Mouse (Mus musculus) adipose tissue, adult 10 weeks (tissue): Measurements from ENCODE around the gene Osgepl1. TPM values are rescaled to one million over a fixed set of nuclear protein-coding genes. Genes with fewer than 3 reads are reported as not detected.

ENCODE experiments used
- polyA plus RNA-seq: library from polyadenylated mRNA; stranded (reverse); fragments of 350-450 nt; fragmentation: Illumina TruSeq; extraction: RNeasy Lipid Tissue Mini Kit (QIAGEN cat#74804); gene quantifications from one replicate; pipeline ENCODE4 v1.2.3, GENCODE M21; 2014; ENCODE audit warnings: low read depth, low replicate concordance

Osgepl1 gene
- 14.9 TPM for polyA plus RNA-seq

GRCm38 (mm10) chr1:53312989-53313967 is at the start of gene Osgepl1:
Gene Osgepl1, plus strand, starts transcription at chr1:53313624.

GRCm38 (mm10) chr1:53296581-53297383 is 16.6 kb upstream of the Osgepl1 start, which contains the start of the genes Pms1, Ormdl1 and Gm28778:
Gene Pms1, minus strand, starts transcription at chr1:53297018.
Gene Ormdl1, plus strand, starts transcription at chr1:53297095.
Gene Gm28778, plus strand, starts transcription at chr1:53297111.

GRCm38 (mm10) chr1:53352327-53353261 is 39.2 kb downstream of the Osgepl1 start, which contains the start of the genes Asdurf, Gm28551 and Asnsd1:
Gene Asdurf, minus strand, starts transcription at chr1:53352619.
Gene Gm28551, minus strand, starts transcription at chr1:53352667.
Gene Asnsd1, minus strand, starts transcription at chr1:53352752.

Other genes starting within 250 kb of the Osgepl1 start
- gene 1700019A02Rik, start 126.0 kb upstream of the Osgepl1 start, polyA plus RNA-seq = 8.0 TPM
- gene Pms1, start 16.6 kb upstream of the Osgepl1 start, polyA plus RNA-seq = 2.2 TPM
- 23.9 TPM for gene Ormdl1, start 16.5 kb upstream of the Osgepl1 start, polyA plus RNA-seq
- not detected for gene Gm28778, start 16.5 kb upstream of the Osgepl1 start, polyA plus RNA-seq
- gene Asdurf, start 39.0 kb downstream of the Osgepl1 start, polyA plus RNA-seq = not detected
- gene Gm28551, start 39.0 kb downstream of the Osgepl1 start, polyA plus RNA-seq = not detected
- 44.4 TPM for gene Asnsd1, start 39.1 kb downstream of the Osgepl1 start, polyA plus RNA-seq